ENCODE assay signal across 21 mouse cellular contexts in the genomic region with DNA sequence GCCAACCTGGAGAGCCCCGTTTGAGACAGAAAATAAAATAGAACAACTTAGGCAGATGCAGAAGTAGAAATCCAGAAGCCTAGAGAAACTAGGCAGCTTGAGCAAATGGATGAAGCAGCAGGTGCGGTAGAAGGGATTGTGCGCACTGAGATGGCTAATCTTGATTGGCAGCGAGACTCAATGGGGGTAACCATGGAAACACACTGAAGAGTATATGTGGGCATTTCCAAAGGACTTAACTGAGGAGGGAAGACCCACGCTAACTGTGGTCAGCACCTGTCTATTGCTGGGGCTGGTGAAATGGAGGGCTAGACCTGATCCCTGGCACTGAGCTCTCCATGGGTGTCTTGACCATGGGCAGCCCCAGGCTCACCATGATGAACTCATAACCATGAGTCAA. TPM values are rescaled to one million over a fixed set of nuclear protein-coding genes. Genes with fewer than 3 reads are reported as not detected.
A peak's percentile ranks its signal among the peaks of the same experiment; 100 is the strongest.
DNase-seq lines count a peak whose midpoint lies in the region; ATAC-seq and TF ChIP-seq lines count a peak whose summit lies in the region.
"Had no signal": no experiment of that assay in that cellular context is flagged by ENCODE, and none has a peak within 500 bp of the region (broad histone marks: within the 10 kb centered on the region; RNA-seq: fewer than 3 reads in every experiment).

No protein-coding gene starts in this region.

- WGBS in embryonic facial prominence, embryonic 11.5 days: 89% methylated on average over 5 of the region's 5 CpGs
- 80% methylated on average over 5 of the region's 5 CpGs for WGBS in embryonic facial prominence, embryonic 10.5 days
- WGBS in midbrain, embryonic 11.5 days: 24% methylated on average over 5 of the region's 5 CpGs
- WGBS in intestine, postnatal 0 days: 95% methylated on average over 5 of the region's 5 CpGs

- no peaks in the 10 kb centered on the region for H3K36me3 ChIP-seq in embryonic facial prominence, embryonic 11.5 days (replicated peaks; ENCODE audit: control insufficient read depth, insufficient read depth, low read depth, low read length)
- H3K36me3 ChIP-seq in embryonic facial prominence, embryonic 10.5 days (replicated peaks): peaks cover 5% of the 10 kb centered on the region
- no peaks in the 10 kb centered on the region; the same call in 1 of the 2 replicates for H3K36me3 ChIP-seq in midbrain, embryonic 11.5 days (ENCODE audit: control insufficient read depth, insufficient read depth, low read length)
- no peaks in the 10 kb centered on the region for H3K36me3 ChIP-seq in intestine, postnatal 0 days (ENCODE audit: control insufficient read depth, insufficient read depth)
- H3K36me3 ChIP-seq: heart, embryonic 10.5 days; liver, embryonic 12.5 days; neural tube, embryonic 15.5 days had no signal

- no peak overlapping the region for H3K4me2 ChIP-seq in embryonic facial prominence, embryonic 11.5 days (ENCODE audit: low read depth, low read length)
- H3K4me2 ChIP-seq in midbrain, embryonic 11.5 days: peak overlapping the region; percentile 24
- no peak overlapping the region for H3K4me2 ChIP-seq in intestine, postnatal 0 days (replicated peaks; ENCODE audit: low read depth)
- H3K4me2 ChIP-seq: hindbrain, embryonic 13.5 days; liver, embryonic 12.5 days; lung, embryonic 14.5 days; neural tube, embryonic 15.5 days had no signal

- no peaks in the 10 kb centered on the region for H3K9me3 ChIP-seq in embryonic facial prominence, embryonic 11.5 days (replicated peaks; ENCODE audit: control insufficient read depth, low read length)
- H3K9me3 ChIP-seq in embryonic facial prominence, embryonic 10.5 days: no peaks in the 10 kb centered on the region; the same call in 1 of the 2 replicates
- H3K9me3 ChIP-seq in midbrain, embryonic 11.5 days (ENCODE audit: control insufficient read depth, low read length): no peaks in the 10 kb centered on the region
- no peaks in the 10 kb centered on the region for H3K9me3 ChIP-seq in intestine, postnatal 0 days (ENCODE audit: control insufficient read depth)
- H3K9me3 ChIP-seq: heart, embryonic 10.5 days; hindbrain, embryonic 13.5 days; neural tube, embryonic 15.5 days had no signal

- peak; percentile 32 for DNase-seq in embryonic facial prominence, embryonic 11.5 days (ENCODE audit: low spot score)
- no peak for DNase-seq in embryonic facial prominence, embryonic 10.5 days (ENCODE audit: low spot score)
- DNase-seq in left cerebral cortex, adult 2 months (ENCODE audit: extremely low spot score in 1 of 2, low spot score in 2 of 2): no peak
- DNase-seq in left cerebral cortex, postnatal 14 days (ENCODE audit: low spot score in 2 of 2): no peak
- DNase-seq in midbrain, embryonic 11.5 days (ENCODE audit: low spot score, missing footprints): peak; percentile 95
- DNase-seq in retina, embryonic 14.5 days (ENCODE audit: low spot score): peak; percentile 63
- DNase-seq in kidney, postnatal 25 days: no peak
- DNase-seq: adrenal gland, postnatal 14 days; cerebellum, adult 9-10 months; gastrocnemius, adult 2 months; lung, embryonic 14.5 days; lung, postnatal 36 days had no signal

- intact Hi-C loops in left cerebral cortex, adult 2 months (cut with DNase I): loop anchor here (5.0 kb wide), 2 partner anchors 105 to 200 kb away; no protein-coding TSS in a partner anchor
- intact Hi-C loops in left cerebral cortex, postnatal 14 days (cut with DNase I): loop anchor here (5.0 kb wide), 2 partner anchors 45 to 200 kb away; no protein-coding TSS in a partner anchor

- TF ChIP-seq CTCF in left cerebral cortex, adult 2 months (IDR thresholded peaks at IDR 0.05): no peak
- TF ChIP-seq CTCF in intestine, postnatal 0 days (IDR thresholded peaks at IDR 0.05; ENCODE audit: low read depth): no peak

- ATAC-seq in embryonic facial prominence, embryonic 11.5 days (replicated peaks; ENCODE audit: insufficient number of reproducible peaks, low FRiP score, low TSS enrichment, low read depth): no peak
- peak; percentile 78 for ATAC-seq in midbrain, embryonic 11.5 days (ENCODE audit: low FRiP score)
- ATAC-seq in intestine, postnatal 0 days: no peak
- ATAC-seq: intestine, embryonic 16.5 days; liver, embryonic 12.5 days had no signal

- H3K4me1 ChIP-seq in embryonic facial prominence, embryonic 11.5 days (ENCODE audit: control insufficient read depth, insufficient read depth, low read length): no peaks in the 10 kb centered on the region
- H3K4me1 ChIP-seq in embryonic facial prominence, embryonic 10.5 days: peaks cover 35% of the 10 kb centered on the region
- peaks cover 71% of the 10 kb centered on the region for H3K4me1 ChIP-seq in midbrain, embryonic 11.5 days (ENCODE audit: control insufficient read depth, insufficient read depth, low read length)
- no peaks in the 10 kb centered on the region for H3K4me1 ChIP-seq in intestine, postnatal 0 days (replicated peaks; ENCODE audit: control insufficient read depth, insufficient read depth, low read length)

- H3K27ac ChIP-seq in embryonic facial prominence, embryonic 11.5 days (replicated peaks; ENCODE audit: low read depth, low read length): no peak overlapping the region
- no peak overlapping the region for H3K27ac ChIP-seq in embryonic facial prominence, embryonic 10.5 days (replicated peaks)
- H3K27ac ChIP-seq in left cerebral cortex, adult 2 months: peak overlapping the region; percentile 30; the same call in 1 of the 2 replicates
- H3K27ac ChIP-seq in midbrain, embryonic 11.5 days (ENCODE audit: low read depth, low read length): peak overlapping the region; percentile 51; the same call in 1 of the 2 replicates
- no peak overlapping the region for H3K27ac ChIP-seq in intestine, postnatal 0 days (ENCODE audit: low read depth, low read length)
- H3K27ac ChIP-seq: gastrocnemius, adult 2 months; heart, embryonic 10.5 days; hindbrain, embryonic 13.5 days; kidney, postnatal 0 days; liver, embryonic 12.5 days; neural tube, embryonic 15.5 days; stomach, postnatal 0 days had no signal

- H3K9ac ChIP-seq in embryonic facial prominence, embryonic 11.5 days (replicated peaks; ENCODE audit: low read length): no peak overlapping the region
- H3K9ac ChIP-seq in midbrain, embryonic 11.5 days (ENCODE audit: low read length): no peak overlapping the region
- H3K9ac ChIP-seq in intestine, postnatal 0 days (ENCODE audit: low read depth, low read length): no peak overlapping the region
- H3K9ac ChIP-seq: hindbrain, embryonic 13.5 days; liver, embryonic 12.5 days; lung, embryonic 14.5 days; neural tube, embryonic 15.5 days had no signal

- no peak overlapping the region for H3K4me3 ChIP-seq in embryonic facial prominence, embryonic 11.5 days (ENCODE audit: low read depth, low read length)
- H3K4me3 ChIP-seq in embryonic facial prominence, embryonic 10.5 days: no peak overlapping the region
- H3K4me3 ChIP-seq in left cerebral cortex, adult 2 months: no peak overlapping the region
- H3K4me3 ChIP-seq in midbrain, embryonic 11.5 days (ENCODE audit: low read depth, low read length): no peak overlapping the region
- no peak overlapping the region for H3K4me3 ChIP-seq in intestine, postnatal 0 days (ENCODE audit: low read depth, low read length)
- H3K4me3 ChIP-seq: gastrocnemius, adult 2 months; heart, embryonic 10.5 days; hindbrain, embryonic 13.5 days; liver, embryonic 12.5 days; neural tube, embryonic 15.5 days had no signal

- no peaks in the 10 kb centered on the region for H3K27me3 ChIP-seq in embryonic facial prominence, embryonic 11.5 days (ENCODE audit: control insufficient read depth, insufficient read depth, low read length)
- no peaks in the 10 kb centered on the region for H3K27me3 ChIP-seq in embryonic facial prominence, embryonic 10.5 days (replicated peaks; ENCODE audit: low read depth, poor library complexity, severe bottlenecking)
- no peaks in the 10 kb centered on the region for H3K27me3 ChIP-seq in midbrain, embryonic 11.5 days (ENCODE audit: control insufficient read depth, insufficient read depth, low read length)
- H3K27me3 ChIP-seq in intestine, postnatal 0 days (replicated peaks; ENCODE audit: control insufficient read depth, insufficient read depth, low read length): no peaks in the 10 kb centered on the region
- H3K27me3 ChIP-seq: CH12.LX; hindbrain, embryonic 13.5 days; liver, embryonic 12.5 days; neural tube, embryonic 15.5 days had no signal

RNA-seq across cellular contexts. Expression of a gene that starts 19.7 kb away (rescaled TPM):
- 11.0 TPM in 2 replicates for polyA plus RNA-seq in embryonic facial prominence, embryonic 11.5 days (2014; fragmentation: Nextera tagmentation; extraction: Ambion mirVana)
- polyA plus RNA-seq in embryonic facial prominence, embryonic 10.5 days (2016; fragmentation: Nextera tagmentation; extraction: Ambion mirVana): 8.0 and 10.5 TPM in 2 replicates
- 100 to 1,000 TPM; 232 to 236 TPM for total RNA-seq in left cerebral cortex, adult 2 months (2021)
- 100 to 1,000 TPM; 212 to 222 TPM for total RNA-seq in left cerebral cortex, postnatal 14 days (2021)
- 48.9 and 54.9 TPM in 2 replicates for polyA plus RNA-seq in midbrain, embryonic 11.5 days (2014; fragmentation: Nextera tagmentation; extraction: Ambion mirVana)
- 0.50 and 0.58 TPM in 2 replicates for polyA plus RNA-seq in intestine, postnatal 0 days (2015; fragmentation: Nextera tagmentation; extraction: Ambion mirVana)

Comparison
In these comparisons a context has a peak if more than half of its experiments do, and no peak if none do; other contexts are left out.
1. DNase-seq: peak in embryonic facial prominence, embryonic 11.5 days (single experiment), midbrain, embryonic 11.5 days (single experiment) and retina, embryonic 14.5 days (single experiment); none in embryonic facial prominence, embryonic 10.5 days (single experiment), left cerebral cortex, adult 2 months (0 of 2), left cerebral cortex, postnatal 14 days (0 of 2) and kidney, postnatal 25 days (0 of 2).
2. H3K27ac ChIP-seq: peak in left cerebral cortex, adult 2 months (single experiment) and midbrain, embryonic 11.5 days (single experiment); none in embryonic facial prominence, embryonic 11.5 days (single experiment), embryonic facial prominence, embryonic 10.5 days (single experiment) and intestine, postnatal 0 days (single experiment).